Mouse (Mus musculus): ENCODE measurements around the gene Cd209e.
"Not testable (repeated sequence)": the region's sequence is repeated elsewhere in the genome, so short reads cannot be mapped to it uniquely, and the experiment has no call there.

Gene Cd209e

DNA sequence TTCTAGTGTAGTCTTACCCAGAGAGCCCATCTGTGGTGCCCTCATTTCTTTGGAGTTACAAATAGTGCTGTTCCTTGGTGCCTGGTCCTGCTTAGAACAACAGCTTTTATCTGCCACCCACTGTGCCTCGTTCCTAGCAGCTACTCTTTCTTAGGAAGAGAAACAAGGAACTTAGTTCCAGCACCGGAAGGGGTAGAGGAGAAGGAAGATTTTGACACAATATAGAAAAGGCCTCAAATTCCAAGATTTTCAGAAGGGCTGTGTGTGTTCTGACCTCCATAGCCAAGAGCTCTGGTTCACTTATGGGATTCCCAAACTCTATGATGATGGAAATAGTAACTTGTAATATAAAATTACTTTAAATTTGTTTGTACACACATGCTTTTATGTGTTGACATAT lies at the start of gene Cd209e:
TSS of gene Cd209e (minus strand) at position 101 of the 400 bp plus-strand sequence.
- DNase-seq (ENCODE audit: low spot score) = no peak

DNA sequence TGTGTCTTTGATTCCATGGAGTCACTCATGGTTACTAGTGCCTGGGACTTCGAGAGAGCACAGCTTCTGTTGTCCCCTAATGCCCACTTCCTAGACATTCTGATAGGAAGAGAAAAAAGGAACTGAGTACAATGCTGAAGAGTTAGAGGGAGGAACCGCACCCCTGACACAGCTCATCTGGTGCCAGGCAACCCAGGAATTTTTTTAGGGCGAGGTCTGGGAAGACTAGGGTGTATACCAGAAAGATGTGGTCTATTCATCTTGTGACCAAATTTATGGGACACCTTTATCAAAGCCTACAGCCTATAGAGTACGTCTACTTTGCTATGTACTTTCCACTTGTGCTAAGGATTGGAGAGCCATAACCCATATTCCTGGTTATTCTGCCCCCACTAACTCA lies 24.3 kb upstream of the Cd209e start, which contains the start of gene Cd209d:
TSS of gene Cd209d (minus strand) at position 101 of the 400 bp plus-strand sequence.
- DNase-seq (ENCODE audit: low spot score) = no peak

DNA sequence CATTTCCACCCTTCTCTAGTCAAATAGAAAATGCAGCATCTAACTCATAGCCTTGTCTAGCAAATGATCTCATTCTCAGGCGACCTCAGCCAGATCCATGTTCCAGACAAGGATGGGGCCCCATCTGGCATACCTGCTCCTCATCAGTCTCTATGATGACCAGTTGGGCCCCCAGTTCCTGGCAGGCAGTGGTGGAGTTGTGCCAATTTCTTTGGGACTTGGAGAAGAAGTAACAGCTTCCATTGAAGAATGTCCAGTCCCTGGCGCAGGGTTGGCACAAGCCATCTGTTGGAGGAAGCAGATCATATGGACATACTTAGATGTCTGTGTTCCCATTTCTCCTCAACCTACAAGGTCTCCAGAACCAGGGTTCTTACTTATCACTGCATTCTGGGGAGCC lies 22.0 kb upstream of the Cd209e start:
- no peak for DNase-seq (ENCODE audit: low spot score)

DNA sequence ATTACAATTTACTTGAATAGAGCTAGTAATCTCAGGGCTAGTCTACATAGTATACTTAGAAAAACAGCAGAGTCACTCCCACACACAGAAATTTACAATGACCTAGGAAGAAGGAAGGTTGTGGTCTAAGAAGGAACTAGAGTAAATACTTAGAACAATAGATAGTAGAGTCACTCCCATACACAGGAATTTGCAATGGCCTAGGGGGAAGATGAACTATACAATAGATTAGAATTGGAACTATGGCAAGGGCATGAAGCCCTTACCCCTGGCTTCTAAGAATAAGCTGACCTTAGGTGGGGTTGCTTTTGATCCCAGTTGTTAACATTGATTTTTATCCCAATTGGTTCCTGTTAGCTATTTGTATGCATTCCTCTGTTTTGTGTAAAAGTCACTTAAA lies 8.6 kb upstream of the Cd209e start:
- not testable (repeated sequence) for DNase-seq (ENCODE audit: low spot score)

DNA sequence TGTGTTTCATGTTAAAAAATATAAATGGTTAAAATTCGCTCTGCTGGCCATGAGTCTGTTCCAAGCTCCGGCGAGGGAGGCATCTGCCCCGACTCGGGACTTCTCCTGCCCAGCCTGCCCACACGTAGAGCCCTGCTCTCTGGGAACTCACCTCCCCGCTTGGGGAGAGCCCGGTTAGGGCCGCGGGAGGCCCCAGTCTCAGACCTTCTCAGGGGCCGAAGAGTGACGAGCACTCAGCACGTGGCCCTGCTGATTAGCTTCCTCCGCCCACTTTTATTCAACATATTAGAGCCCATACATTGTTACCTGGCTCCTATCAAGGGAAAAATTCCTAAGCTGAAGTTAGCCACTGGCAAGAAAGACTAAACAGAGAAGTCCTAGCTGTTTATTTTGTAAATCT lies 51.0 kb downstream of the Cd209e start:
- peak; percentile 61 for DNase-seq (ENCODE audit: low spot score)
